Mouse (Mus musculus): ENCODE measurements around the gene Ston2. TPM values are rescaled to one million over a fixed set of nuclear protein-coding genes. Genes with fewer than 3 reads are reported as not detected.

Ston2 gene
- total RNA-seq, 2 experiments from 2014 or later: 14.7 to 20.0 TPM

- intact Hi-C loops (cut with DNase I): no loop called here
- DNase-seq (ENCODE audit: low spot score in 2 of 2): no peak
These were observed 203.0 kb downstream of the Ston2 start for GRCm38 (mm10) chr12:91585206-91585605.

GRCm38 (mm10) chr12:91583409-91583808 is 204.8 kb downstream of the Ston2 start:
- intact Hi-C loops (cut with DNase I): no loop called here
- DNase-seq (ENCODE audit: low spot score in 2 of 2): no peak

Small RNAs within 50 kb of the gene (microRNA-seq; reads per million reads assigned to microRNA genes)
- 0 reads per million in 2 experiments for gene Gm22015

Other genes starting within 250 kb of the Ston2 start
- gene Gtf2a1, start 197.9 kb downstream of the Ston2 start, total RNA-seq (2021): 10 to 100 TPM; 51.5 to 51.8 TPM
- 100 to 1,000 TPM; 162 to 163 TPM for gene Sel1l, start 60.8 kb upstream of the Ston2 start, total RNA-seq (2021)